Mouse (Mus musculus) T-helper 1 cell (primary cell): ENCODE data around the gene Med10.

Source experiments
- in situ Hi-C: fragments of 300-600 bp; cut with MboI, MseI; formaldehyde crosslinking; loops from one replicate; pipeline ENCODE4 v1.15.1; 2025; ENCODE audit warnings: high pct_unique_total_duplicates

Med10 gene

DNA sequence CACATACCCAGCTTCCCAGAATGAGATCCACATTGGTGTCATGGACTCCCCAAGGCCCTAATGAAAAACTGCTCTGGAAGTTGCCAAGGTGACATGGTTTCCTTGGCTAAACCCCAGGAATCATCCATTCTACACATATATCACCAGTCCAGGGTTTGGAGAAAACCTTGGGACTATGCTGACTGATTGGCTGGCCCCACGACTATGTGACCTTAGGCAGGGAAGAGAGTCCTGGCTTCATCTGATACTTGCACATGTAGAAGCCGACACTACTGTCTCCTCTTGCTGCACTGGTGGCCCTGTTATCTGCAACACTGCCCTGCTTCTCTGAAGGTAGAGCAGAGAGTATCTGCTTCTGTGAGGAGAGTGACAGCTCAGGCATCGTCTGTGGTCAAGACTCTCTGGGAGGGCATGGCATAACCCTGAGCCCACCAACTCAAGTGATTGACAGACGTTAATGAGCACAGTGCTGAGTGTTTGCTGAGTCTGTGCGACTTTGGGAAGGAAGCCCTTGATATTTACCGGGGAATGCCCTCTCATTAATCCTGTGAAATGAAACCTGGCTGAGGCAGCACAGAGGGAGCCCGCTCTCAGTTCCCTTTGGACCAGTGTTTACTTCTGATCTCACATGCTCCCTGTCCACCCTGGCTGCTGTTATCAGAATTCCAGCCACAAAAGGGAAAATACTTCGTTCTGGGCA, 23.4 kb downstream of the Med10 start:
- in situ Hi-C loops: no loop called here

DNA sequence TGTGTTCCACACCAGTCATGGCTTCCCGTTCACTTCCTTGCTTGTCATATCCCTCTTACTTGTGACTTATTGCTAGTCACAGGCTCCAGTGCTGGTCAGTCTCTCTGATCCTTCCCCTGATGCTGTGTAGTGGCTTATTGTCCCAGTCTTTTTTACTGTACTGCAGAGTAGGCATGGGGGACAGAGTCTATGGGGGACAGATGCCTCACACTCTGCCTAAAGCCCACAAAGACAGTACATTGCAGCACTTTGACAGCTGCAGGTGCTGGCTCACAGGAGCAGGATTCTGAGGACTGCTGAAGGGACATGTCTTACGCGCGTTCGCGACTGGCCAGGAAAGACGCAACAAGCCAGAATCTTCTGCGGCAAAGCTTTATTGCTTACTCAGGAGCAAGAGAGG, 28.4 kb downstream of the Med10 start:
- in situ Hi-C loops: no loop called here

DNA sequence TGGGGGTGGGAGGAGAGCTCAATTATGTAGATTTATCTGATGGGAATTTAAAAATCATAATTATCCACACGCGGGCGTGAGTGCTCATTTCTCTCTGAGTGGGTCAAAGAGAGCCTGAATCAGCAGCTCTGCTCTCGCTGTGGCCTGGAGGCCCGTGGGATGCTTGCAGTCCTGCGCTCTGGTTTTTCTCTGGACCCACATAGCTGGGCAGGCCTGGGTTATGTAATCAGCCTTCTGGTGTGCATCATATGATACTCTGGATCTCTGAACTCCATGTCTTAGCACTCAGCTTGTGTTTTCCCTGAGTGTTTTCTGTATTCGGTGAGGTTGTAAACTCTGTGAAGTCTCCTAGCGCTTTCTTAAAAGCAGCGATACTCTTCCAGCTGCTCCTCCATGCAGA, 30.4 kb downstream of the Med10 start:
- in situ Hi-C loops: no loop called here

DNA sequence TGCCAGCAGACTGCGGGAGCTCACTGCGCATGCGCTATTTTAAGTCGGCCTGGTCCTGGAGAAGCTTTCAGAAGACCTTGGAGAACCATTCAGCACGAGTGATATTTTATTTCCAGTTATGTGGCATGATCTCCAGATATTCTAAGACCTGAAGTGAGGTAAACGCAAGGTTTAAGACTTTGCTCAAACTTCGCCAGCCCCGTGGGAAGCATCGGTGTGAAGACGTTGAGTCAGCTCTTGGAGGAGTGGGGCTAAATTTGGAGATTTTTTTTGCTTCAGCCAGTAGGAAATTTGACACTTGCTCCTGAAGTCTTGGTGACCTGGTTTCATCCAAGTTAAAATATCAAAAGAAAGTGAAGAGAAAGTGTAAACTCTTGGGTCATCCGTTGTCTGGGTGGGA, 31.2 kb downstream of the Med10 start:
- in situ Hi-C loops: no loop called here

DNA sequence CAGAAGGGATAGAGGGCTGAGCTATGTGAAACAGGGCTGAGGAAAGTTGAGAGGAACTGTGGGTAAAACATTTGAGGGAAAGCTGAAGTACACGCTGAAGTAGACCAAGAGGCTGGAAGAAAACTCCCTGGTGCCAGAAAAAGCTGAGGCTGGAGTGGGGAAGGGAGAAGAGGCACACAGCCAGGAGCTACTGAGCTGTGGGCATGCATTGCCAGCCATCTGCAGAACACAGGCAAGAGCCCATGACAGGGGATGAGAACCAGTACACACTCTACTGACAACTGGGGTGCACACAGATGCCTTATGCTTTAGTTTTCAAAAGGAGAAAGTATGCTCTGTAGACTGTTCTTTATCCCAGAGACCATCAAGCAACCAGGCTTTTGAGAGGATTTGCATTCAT, 43.4 kb downstream of the Med10 start:
- in situ Hi-C loops: no loop called here

DNA sequence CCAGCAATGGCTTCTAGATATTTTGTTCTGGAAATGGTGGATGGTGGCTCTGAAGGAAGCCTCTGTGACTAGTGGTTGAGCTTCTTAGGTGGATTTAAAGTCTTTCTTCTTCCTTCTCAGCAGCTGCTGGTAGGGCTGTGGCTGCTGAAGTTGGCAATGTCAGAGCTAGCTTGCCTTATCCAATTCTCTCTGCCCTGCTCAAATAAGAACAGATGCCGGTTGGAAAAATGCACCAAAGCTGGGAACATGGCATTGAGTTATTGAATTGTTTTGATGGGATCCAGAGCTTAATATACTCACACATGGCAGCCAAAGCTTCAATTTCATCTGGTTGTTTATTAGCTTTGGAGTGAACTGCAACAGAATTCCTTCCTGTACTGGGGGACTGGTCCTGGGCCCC, 47.4 kb downstream of the Med10 start:
- in situ Hi-C loops: no loop called here

DNA sequence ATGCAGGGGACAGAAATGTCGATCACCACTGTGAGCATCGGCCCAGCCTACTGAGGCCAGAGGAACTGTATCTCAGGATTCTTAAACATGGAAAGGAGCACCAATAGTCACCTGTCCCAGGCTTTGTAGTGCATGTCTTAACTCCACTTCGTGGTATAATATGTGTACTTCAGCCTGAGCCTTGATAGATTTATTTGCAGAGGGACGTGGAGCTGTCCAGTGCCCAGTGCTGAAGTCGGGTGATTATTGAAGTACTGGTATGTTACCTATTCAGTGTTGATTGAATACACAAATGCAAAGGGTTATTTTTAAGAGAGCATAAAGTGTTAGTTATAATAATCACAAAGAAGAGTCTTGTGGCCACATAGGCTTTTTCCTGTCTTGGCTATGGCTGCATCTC, 50.1 kb downstream of the Med10 start:
- in situ Hi-C loops: no loop called here

DNA sequence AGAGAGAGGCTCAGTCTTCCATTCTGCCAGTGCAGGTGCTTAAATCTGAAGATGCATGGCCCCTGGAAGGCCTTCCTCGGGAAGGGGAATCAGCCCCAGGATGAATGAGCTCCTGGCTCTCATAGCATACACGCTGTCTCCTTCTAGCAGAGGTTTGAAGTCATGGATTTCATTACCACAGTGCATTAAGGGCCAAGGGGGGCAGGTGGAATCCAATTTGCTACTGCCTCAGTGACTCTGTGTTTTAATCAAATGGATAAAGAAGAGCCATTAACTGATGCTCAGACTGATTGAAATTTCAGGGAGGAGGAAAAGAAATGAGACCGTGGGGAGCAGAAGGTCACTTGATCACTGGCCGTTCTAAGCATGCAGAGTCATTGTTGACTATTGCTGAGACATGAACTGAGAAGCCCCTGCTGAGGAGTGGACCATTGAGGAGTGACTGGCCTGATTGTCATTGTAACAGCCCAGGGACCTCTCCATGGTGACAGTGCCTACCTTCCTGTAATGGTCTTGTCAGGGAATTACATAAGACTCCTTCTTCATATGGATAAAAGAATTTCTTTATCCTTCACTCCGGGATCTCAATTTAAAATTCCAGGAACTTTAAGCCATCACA, 51.3 kb downstream of the Med10 start:
- in situ Hi-C loops: no loop called here

DNA sequence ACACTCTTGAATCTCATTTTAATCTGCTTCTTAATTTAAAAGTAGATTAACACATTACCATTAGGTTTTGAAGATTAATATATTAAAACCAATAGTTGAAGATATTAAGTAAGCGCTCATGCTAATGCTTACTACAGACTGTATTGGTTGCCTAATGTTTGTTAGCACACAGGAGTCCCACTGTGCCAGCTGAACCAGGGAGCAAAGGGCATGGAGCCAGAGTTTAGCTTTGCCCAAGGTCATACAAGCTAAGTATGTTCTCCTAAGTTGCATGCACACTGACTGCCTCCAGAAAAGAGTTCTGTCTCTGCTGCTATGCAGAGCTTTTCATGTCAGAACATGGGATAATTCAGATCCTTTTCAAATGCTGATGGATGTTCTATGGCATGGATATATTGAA, 53.7 kb downstream of the Med10 start:
- in situ Hi-C loops: no loop called here

DNA sequence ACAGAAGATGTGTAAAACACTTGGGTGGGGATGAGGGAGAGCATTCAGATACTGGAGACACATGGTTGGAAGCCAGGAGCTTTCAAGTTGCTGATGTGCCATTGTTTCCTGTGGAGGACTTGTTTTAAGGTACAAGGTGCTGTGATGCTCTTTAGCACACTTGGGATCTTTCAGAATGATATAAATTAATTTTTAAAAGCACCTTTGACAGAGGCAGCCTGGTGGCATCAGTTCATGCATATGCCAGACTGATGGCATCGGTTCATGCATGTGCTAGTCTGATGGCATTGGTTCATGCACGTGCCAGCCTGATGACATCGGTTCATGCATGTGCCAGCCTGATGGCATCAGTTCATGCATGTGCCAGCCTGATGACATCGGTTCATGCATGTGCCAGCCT, 60.1 kb downstream of the Med10 start:
- in situ Hi-C loops: no loop called here

DNA sequence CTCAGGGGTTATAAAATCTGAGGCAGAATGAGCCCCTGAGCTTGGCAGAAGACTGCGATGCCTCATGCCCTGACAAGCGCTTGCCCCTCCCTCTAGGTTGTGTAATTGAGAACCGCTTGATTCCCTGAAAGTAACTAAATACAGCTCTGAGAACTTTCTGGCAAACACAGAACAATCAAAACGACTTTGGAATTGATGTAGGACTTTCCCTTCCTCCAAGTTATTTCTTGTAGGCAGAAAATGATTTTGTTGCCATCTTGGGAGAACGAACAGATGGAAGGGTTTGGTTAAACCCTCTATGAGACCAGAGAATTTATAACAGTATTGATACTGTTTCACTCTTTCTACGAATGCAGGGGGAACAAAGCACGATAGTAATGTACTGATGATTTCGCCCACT, 62.7 kb downstream of the Med10 start:
- in situ Hi-C loops: no loop called here
